Mouse (Mus musculus) heart, postnatal 0 days (tissue): ENCODE results near the gene Sptlc2. TPM values are rescaled to one million over a fixed set of nuclear protein-coding genes. Genes with fewer than 3 reads are reported as not detected.

ENCODE experiments used
- ATAC-seq: fragments of 200-750 bp; cut with Nextera tagmentation; 2 replicates; pipeline ENCODE4 v1.8.0; 2017; ENCODE audit warnings: low read depth, moderate number of reproducible peaks, moderate library complexity; ENCODE audit not compliant: insufficient read depth
- DNase-seq: peaks from one replicate; pipeline ENCODE4 v3.0.0-alpha.2; 2016; ENCODE audit warnings: low spot score
- H3K27ac ChIP-seq: fragments of 300-500 bp; sonication (generic); 2 replicates; pipeline ENCODE4 v1.5.1; 2014; ENCODE audit warnings: low read depth, mild to moderate bottlenecking
- H3K27me3 ChIP-seq: fragments of 300-500 bp; sonication (generic); 2 replicates; pipeline ENCODE4 v1.6.1; 2014; ENCODE audit warnings: low read length, mixed read lengths; ENCODE audit not compliant: control insufficient read depth, insufficient read depth
- H3K36me3 ChIP-seq: fragments of 300-500 bp; sonication (generic); replicated peaks from 2 replicates; pipeline ENCODE4 v1.6.1; 2014; ENCODE audit warnings: low read length, mixed read lengths; ENCODE audit not compliant: control insufficient read depth, insufficient read depth
- H3K4me1 ChIP-seq: fragments of 300-500 bp; sonication (generic); 2 replicates; pipeline ENCODE4 v1.6.1; 2014; ENCODE audit warnings: antibody characterized with exemption; ENCODE audit not compliant: control insufficient read depth, insufficient read depth
- H3K4me2 ChIP-seq: fragments of 300-500 bp; sonication (generic); 2 replicates; pipeline ENCODE4 v1.6.1; 2014; ENCODE audit warnings: low read depth, mild to moderate bottlenecking, low read length, moderate library complexity
- H3K4me3 ChIP-seq: fragments of 300-500 bp; sonication (generic); 2 replicates; pipeline ENCODE4 v1.5.1; 2014; ENCODE audit warnings: low read depth, low read length
- H3K9ac ChIP-seq: fragments of 300-500 bp; sonication (generic); replicated peaks from 2 replicates; pipeline ENCODE4 v1.6.1; 2014; ENCODE audit warnings: low read depth, low read length, mixed read lengths
- H3K9me3 ChIP-seq: fragments of 300-500 bp; sonication (generic); replicated peaks from 2 replicates; pipeline ENCODE4 v1.6.1; 2016; ENCODE audit warnings: low read length; ENCODE audit not compliant: control insufficient read depth
- CTCF ChIP-seq: IDR thresholded peaks from 2 replicates; pipeline ENCODE4 v1.5.1; 2016; ENCODE audit warnings: antibody characterized with exemption, control low read depth, low read depth
- EP300 ChIP-seq: IDR thresholded peaks from 2 replicates; pipeline ENCODE4 v1.6.1; 2016; ENCODE audit warnings: antibody characterized with exemption, low read depth
- WGBS: fragments of 180-500 bp; shearing (Covaris S2); extraction: QIAGEN DNeasy Blood & Tissue Kit; methylation state at CpG from one replicate; pipeline ENCODE4 v1.1.7; 2014; 5-methylcytosine and 5-hydroxymethylcytosine counted together
- polyA plus RNA-seq: library from polyadenylated mRNA; unstranded; fragments of >200 nt; fragmentation: Nextera tagmentation; extraction: Ambion mirVana; gene quantifications from 2 replicates; pipeline ENCODE4 v1.2.1, GENCODE M21; 2015
- total RNA-seq: library from RNA; depleted of rRNA; stranded (reverse); fragments of >200 nt; gene quantifications from 2 replicates; pipeline ENCODE4 v1.2.3, GENCODE M21; 2014; ENCODE audit warnings: low replicate concordance

Sptlc2 gene
- total and polyA plus RNA-seq, 2 experiments from 2014 or later = 66.6 to 67.0 TPM

- H3K9ac ChIP-seq = no peak overlapping the region
- H3K27me3 ChIP-seq = no peaks in the 10 kb centered on the region
- no peak overlapping the region for H3K4me2 ChIP-seq
- WGBS = 86% methylated on average over 4 of the region's 4 CpGs
- DNase-seq (no peak), ATAC-seq (no peak)
- no peak overlapping the region for H3K27ac ChIP-seq
- H3K4me1 ChIP-seq = peaks cover 12% of the 10 kb centered on the region
- no peak overlapping the region for H3K4me3 ChIP-seq
- H3K9me3 ChIP-seq = no peaks in the 10 kb centered on the region
- TF ChIP-seq CTCF = no peak
- no peak for TF ChIP-seq EP300
- no peaks in the 10 kb centered on the region for H3K36me3 ChIP-seq
These were observed 17.0 kb upstream of the Sptlc2 start for GRCm38 (mm10) chr12:87405165-87405564.

GRCm38 (mm10) chr12:87401883-87402282, 13.7 kb upstream of the Sptlc2 start:
- no peak for ATAC-seq
- Histone ChIP-seq H3K36me3 (no peaks in the 10 kb centered on the region), H3K27ac (no peak overlapping the region), H3K4me1 (no peaks in the 10 kb centered on the region), H3K9ac (no peak overlapping the region), H3K4me3 (no peak overlapping the region), H3K4me2 (no peak overlapping the region), H3K27me3 (no peaks in the 10 kb centered on the region), H3K9me3 (no peaks in the 10 kb centered on the region)
- no peak for DNase-seq
- WGBS = 49% methylated on average over 6 of the region's 6 CpGs
- TF ChIP-seq CTCF = no peak
- TF ChIP-seq EP300 = no peak

GRCm38 (mm10) chr12:87399119-87399819, 11.1 kb upstream of the Sptlc2 start:
- WGBS = 74% methylated on average over 10 of the region's 10 CpGs
- TF ChIP-seq EP300 (no peak), CTCF (no peak)
- H3K27ac ChIP-seq = no peak overlapping the region
- H3K4me3 ChIP-seq = no peak overlapping the region
- no peaks in the 10 kb centered on the region for H3K9me3 ChIP-seq
- H3K27me3 ChIP-seq = no peaks in the 10 kb centered on the region
- H3K36me3 ChIP-seq = no peaks in the 10 kb centered on the region
- H3K9ac ChIP-seq = no peak overlapping the region
- DNase-seq = no peak
- ATAC-seq = no peak
- no peaks in the 10 kb centered on the region for H3K4me1 ChIP-seq
- H3K4me2 ChIP-seq = no peak overlapping the region

- DNase-seq (no peak), ATAC-seq (no peak)
- Histone ChIP-seq H3K9ac (no peak overlapping the region), H3K4me1 (no peaks in the 10 kb centered on the region; the same call in 1 of the 2 replicates), H3K27me3 (no peaks in the 10 kb centered on the region), H3K4me2 (no peak overlapping the region), H3K9me3 (no peaks in the 10 kb centered on the region), H3K4me3 (no peak overlapping the region), H3K27ac (no peak overlapping the region), H3K36me3 (no peaks in the 10 kb centered on the region)
- WGBS = 60% methylated on average over 4 of the region's 4 CpGs
- TF ChIP-seq CTCF (no peak), EP300 (no peak)
These were observed 9.8 kb upstream of the Sptlc2 start for GRCm38 (mm10) chr12:87397811-87398417.

- Histone ChIP-seq H3K27ac (no peak overlapping the region), H3K4me3 (no peak overlapping the region), H3K4me1 (no peaks in the 10 kb centered on the region; the same call in 1 of the 2 replicates), H3K27me3 (no peaks in the 10 kb centered on the region), H3K36me3 (no peaks in the 10 kb centered on the region), H3K4me2 (no peak overlapping the region), H3K9me3 (no peaks in the 10 kb centered on the region), H3K9ac (no peak overlapping the region)
- ATAC-seq (no peak), DNase-seq (no peak)
- no peak for TF ChIP-seq CTCF
- TF ChIP-seq EP300 = no peak
- WGBS = 74% methylated on average over 4 of the region's 4 CpGs
These were observed 9.0 kb upstream of the Sptlc2 start for GRCm38 (mm10) chr12:87397126-87397525.

- H3K36me3 ChIP-seq = no peaks in the 10 kb centered on the region
- H3K27me3 ChIP-seq = no peaks in the 10 kb centered on the region
- H3K27ac ChIP-seq = no peak overlapping the region
- H3K4me2 ChIP-seq = no peak overlapping the region
- TF ChIP-seq CTCF (no peak), EP300 (no peak)
- no peaks in the 10 kb centered on the region; the same call in 1 of the 2 replicates for H3K4me1 ChIP-seq
- no peaks in the 10 kb centered on the region for H3K9me3 ChIP-seq
- WGBS = 85% methylated on average over 6 of the region's 6 CpGs
- ATAC-seq (no peak), DNase-seq (no peak)
- no peak overlapping the region for H3K4me3 ChIP-seq
- H3K9ac ChIP-seq = no peak overlapping the region
These were observed 6.2 kb upstream of the Sptlc2 start for GRCm38 (mm10) chr12:87394316-87394715.
